Mouse (Mus musculus) adrenal gland (tissue): ENCODE results near the gene Rab25.
"Not testable (repeated sequence)": the region's sequence is repeated elsewhere in the genome, so short reads cannot be mapped to it uniquely, and the experiment has no call there.

Experiments used
- intact Hi-C: fragments of 180-260 bp; cut with DNase I; formaldehyde crosslinking; loops from one replicate; pipeline ENCODE4 v1.15.1; 2025
- long read RNA-seq, 2 experiments: library from polyadenylated mRNA; unstranded; transcript quantifications; one replicate each; pipeline ENCODE4 v2.0.0; 2020; ENCODE audit warnings: borderline replicate concordance in 1 of 2; ENCODE audit not compliant: insufficient replicate concordance in 1 of 2

The Rab25 gene
- long read RNA-seq, experiment 1, result 0 reads
- long read RNA-seq, experiment 2, result 0 reads

DNA sequence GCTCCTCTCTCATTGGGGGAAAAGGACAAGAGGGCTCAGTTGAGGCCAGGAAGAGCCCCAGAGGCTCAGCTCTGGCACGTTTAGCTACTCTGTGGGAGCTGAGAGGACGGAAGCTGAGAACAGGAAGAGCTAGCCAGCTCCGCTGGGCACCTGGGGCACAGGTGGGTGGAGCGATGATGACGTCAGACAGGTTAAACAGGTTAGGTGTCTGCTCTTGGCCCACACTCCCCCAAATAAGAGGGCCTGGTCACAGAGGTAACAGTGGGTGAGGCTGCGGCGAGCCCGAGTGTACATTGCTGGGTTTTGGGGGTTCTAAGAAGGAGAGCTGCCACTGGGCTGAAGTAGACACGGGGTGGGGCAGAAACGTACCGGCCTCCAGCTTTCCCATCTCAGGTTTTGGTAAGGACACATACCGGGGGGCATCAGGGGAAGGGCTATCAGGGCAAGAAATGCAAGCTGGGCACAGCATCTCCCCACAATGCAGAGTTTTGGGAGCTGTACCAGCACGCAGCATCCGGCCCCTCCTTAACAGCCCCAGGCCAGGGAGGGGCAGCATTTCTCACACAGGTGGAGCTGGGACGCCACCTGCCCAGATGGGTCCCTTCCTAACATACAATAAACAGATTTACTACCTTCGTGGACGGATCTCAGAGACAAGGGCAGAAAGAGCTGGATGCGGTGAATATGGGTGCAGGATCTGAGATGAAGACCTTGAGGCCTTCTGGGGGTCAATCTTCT lies at the start of gene Rab25:
Gene Rab25, minus strand, starts transcription at position 121 of the 738 bp plus-strand sequence.
- intact Hi-C loops, result no loop called here

DNA sequence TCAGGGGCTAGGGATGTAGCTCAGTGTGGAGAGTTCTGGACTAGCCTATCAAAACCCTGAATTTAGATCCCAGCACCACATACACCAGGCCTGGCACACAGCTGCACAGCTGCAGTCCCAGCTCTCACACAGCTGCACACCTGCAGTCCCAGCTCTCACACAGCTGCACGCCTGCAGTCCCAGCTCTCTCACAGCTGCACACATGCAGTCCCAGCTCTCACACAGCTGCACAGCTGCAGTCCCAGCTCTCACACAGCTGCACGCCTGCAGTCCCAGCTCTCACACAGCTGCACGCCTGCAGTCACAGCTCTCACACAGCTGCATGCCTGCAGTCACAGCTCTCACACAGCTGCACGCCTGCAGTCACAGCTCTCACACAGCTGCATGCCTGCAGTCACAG lies 48.4 kb upstream of the Rab25 start:
- intact Hi-C loops, result loop anchor here (10.0 kb wide), 1 partner anchor 148 kb away; no protein-coding TSS in a partner anchor

GRCm38 (mm10) chr3:88593893-88594580 lies 45.9 kb upstream of the Rab25 start:
- intact Hi-C loops, result loop anchor here (10.0 kb wide), 1 partner anchor 151 kb away; no protein-coding TSS in a partner anchor

GRCm38 (mm10) chr3:88592942-88593576 lies 45.0 kb upstream of the Rab25 start:
- intact Hi-C loops, result loop anchor here (10.0 kb wide), 1 partner anchor 152 kb away; no protein-coding TSS in a partner anchor

DNA sequence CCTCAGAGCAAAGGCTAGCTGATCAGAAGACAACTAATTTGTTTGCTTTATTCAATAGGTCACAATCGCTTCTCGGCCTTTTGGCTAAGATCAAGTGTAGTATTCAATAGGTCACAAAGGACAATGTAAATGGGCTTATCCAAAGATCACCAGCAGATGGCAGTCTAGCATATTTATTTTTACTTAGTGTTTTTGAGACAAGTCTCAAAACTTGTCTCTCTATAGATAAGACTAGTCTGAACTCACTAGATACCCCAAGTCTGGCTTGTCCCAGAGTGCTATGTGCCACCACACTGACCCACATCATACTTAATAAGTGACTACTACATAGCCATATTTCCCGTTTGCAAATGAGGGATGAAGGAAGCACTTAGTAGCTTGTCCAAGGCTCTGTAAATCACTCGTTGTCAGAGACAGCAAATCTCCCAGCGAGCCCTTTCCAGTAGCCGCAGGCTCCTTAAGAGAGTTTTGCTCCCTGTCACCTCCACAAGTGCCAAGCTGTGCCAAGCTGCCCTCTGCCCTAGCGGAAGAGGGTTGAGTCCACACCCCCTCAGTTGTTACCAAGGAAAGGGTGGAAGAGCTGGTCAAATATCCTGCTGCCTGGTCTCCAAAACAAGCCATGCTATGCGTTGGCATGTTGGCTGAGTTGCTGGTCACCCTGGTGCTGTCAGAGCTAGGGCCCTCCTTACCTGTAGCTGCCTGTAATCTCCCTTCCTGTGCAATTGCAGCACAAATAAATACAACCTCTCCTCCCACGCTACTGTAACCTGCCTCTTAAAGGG lies 44.0 kb upstream of the Rab25 start:
- intact Hi-C loops, result loop anchor here (10.0 kb wide), 1 partner anchor 153 kb away; no protein-coding TSS in a partner anchor

- intact Hi-C loops, result loop anchor here (10.0 kb wide), 1 partner anchor 154 kb away; no protein-coding TSS in a partner anchor
Measured at GRCm38 (mm10) chr3:88591044-88591443, 42.9 kb upstream of the Rab25 start.

DNA sequence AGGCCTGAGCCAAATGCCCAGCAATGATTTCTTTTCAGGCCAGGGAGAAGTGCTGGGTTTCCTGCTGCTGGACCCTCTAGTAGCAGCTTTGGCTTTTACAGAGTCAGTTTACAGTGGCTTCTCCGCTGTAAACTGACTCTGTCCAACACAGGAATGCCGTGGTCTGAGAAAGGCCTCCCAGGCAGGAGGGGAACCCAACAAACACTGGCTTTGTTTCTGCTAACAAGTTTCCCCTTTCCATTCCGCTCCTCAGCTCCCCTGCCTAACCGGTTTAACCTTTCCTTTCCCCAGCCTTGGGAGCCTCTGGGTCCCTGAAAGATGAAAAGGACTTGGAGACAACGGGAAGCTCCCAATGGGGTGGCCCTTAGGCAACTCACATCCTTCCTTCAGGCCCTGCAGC lies 42.1 kb upstream of the Rab25 start:
- intact Hi-C loops, result loop anchor here (10.0 kb wide), 1 partner anchor 155 kb away; no protein-coding TSS in a partner anchor

GRCm38 (mm10) chr3:88586640-88587039 lies 38.5 kb upstream of the Rab25 start:
- intact Hi-C loops, result no loop called here

GRCm38 (mm10) chr3:88585769-88586168 lies 37.7 kb upstream of the Rab25 start:
- intact Hi-C loops, result no loop called here

- intact Hi-C loops, result no loop called here
Measured at GRCm38 (mm10) chr3:88579454-88580117, 31.5 kb upstream of the Rab25 start.

- intact Hi-C loops, result no loop called here
Measured at GRCm38 (mm10) chr3:88578498-88579424, 30.7 kb upstream of the Rab25 start.

- intact Hi-C loops, result not testable (repeated sequence)
Measured at GRCm38 (mm10) chr3:88577846-88578245, 29.7 kb upstream of the Rab25 start.

DNA sequence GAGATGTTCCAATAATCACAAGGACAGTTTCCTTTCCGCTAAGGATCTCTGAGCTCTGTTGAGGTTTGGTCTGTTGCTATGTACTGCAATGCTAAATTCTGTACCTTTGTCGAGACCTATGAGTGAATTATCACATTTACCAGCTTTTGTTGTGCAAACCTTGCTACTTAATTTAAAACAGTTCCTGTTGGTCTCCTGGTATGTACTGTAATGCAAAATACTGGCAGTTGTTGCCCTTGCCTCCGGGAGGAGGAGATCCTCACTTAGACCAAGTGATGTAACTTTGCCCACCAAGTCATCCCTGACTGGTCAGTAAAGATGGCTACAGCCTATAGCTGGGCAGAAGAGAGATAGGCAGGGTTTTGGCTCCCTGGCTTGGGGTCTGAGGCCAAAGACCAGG lies 27.4 kb upstream of the Rab25 start, which contains the start of gene Ssr2:
Gene Ssr2, plus strand, starts transcription at position 337 of the 400 bp plus-strand sequence.
- intact Hi-C loops, result no loop called here

DNA sequence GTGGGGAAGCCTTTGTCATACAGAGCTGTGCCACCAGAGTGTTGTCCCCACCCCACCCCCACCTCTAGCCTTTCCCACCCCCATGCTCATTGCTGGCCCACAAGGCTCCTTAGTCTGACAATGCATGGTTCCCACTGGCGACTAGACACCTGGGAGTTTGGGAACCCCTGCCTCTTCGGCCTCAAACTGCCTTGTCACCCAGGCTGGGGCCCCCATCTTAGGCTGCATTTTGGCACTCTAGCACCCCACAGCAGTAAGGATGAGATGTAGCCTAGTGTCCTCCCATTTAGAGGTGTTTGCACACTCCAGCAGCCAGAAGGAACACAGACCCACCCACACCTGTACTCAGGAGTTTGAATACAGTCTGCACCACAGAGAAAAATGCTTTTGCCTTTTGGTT lies 25.7 kb upstream of the Rab25 start:
- intact Hi-C loops, result no loop called here

DNA sequence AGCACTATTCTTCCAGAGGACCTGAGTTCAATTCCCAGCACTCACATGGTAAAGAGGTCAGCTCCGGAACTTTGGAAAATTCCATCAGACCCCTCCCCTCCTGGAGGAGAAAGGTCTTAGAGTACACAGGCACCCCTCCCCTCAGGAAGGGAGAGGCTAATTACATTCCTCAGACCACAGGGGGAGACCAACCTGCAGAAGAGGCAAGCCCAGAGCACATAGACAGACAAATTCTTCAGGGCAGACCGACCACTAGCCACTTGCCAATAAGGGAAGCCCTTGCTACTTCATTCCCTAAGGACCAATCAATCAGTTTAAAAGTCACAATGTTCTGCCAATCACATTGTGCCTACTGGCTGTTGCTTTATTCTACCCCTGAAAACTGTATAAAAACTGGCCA lies 24.7 kb upstream of the Rab25 start:
- intact Hi-C loops, result no loop called here

- intact Hi-C loops, result no loop called here
Measured at GRCm38 (mm10) chr3:88571856-88572255, 23.8 kb upstream of the Rab25 start.

GRCm38 (mm10) chr3:88570341-88570740 lies 22.2 kb upstream of the Rab25 start:
- intact Hi-C loops, result no loop called here

GRCm38 (mm10) chr3:88569694-88570093 lies 21.6 kb upstream of the Rab25 start:
- intact Hi-C loops, result no loop called here

GRCm38 (mm10) chr3:88569093-88569492 lies 21.0 kb upstream of the Rab25 start:
- intact Hi-C loops, result no loop called here
